Mouse (Mus musculus) cerebellum, adult 11 months (tissue): Measurements from ENCODE around the gene Nupl2.

Source experiments
- DNase-seq: peaks from one replicate; pipeline ENCODE4 v3.0.0; 2022

Gene Nupl2

DNA sequence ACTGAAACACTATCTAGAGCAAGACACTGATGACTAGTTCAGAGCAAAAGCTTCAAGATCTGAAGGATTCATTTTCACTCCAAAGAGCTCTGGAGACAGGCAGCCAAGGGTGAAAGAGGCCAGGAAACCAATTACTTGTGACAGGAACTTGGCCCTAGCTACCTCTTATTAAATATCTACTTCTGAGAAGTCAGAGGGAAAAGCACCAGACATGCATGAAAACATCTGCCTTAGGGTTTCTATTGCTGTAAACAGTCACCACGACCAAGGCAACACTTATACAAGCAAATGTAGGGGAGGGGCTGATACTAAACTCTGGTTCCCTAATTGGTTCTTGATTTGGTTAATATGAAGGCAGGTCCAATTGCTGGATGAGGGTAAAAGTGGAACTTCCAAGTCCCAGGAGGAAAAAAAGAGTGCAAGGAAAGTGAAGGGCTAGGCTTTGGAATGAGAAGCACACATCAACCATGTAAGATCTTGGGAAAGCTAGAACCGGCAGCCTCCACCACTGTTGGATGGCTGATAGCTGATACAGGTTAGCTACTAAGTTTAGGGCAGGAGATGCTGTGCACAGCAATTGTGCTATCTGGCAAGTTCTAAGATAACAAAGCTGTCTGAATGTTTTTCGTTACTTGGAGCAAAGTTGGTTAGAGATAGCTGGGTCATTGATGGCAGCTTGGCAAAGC, 49.2 kb downstream of the Nupl2 start:
- no peak for DNase-seq

DNA sequence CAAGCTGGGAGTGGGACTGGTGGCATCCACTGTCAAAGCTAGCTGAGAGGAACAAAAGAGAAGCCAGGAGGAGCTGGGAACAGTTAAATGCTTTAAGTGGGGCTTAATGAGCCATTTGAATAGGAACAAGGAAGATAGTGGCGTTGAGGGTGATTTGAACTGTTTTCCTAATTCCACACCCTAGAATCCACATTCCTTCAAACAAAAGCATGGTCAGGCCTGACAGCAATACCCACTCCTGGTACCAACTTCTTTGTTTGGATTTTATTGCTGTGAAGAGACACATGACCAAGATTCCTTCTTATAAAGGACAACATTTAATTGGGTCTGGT, 49.8 kb downstream of the Nupl2 start:
- DNase-seq = no peak

DNA sequence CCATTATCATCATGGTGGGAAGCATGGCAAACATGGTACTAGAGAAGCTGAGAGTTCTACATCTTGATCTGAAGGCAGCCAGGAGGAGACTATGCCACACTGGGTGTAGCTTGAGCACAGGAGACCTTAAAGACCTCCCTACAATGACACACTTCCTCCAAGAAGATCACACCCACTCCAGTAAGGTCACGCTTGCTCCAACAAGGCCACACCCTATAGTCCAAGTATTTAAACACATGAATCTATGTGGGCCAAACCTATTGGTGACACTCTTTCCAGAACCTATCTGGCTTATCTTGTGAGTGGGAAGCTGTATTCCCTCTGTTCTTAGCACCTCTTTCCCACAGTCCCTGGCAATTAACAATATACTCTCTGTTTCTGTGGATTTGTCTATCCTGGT, 50.1 kb downstream of the Nupl2 start:
- DNase-seq = no peak
